Mouse (Mus musculus) cerebellum, adult 9-11 months (tissue): Measurements from ENCODE around the gene Fpr1.
"Not testable (repeated sequence)": the region's sequence is repeated elsewhere in the genome, so short reads cannot be mapped to it uniquely, and the experiment has no call there.

Experiments
- DNase-seq: peaks from one replicate; pipeline ENCODE4 v3.0.0; 2022

The Fpr1 gene

GRCm38 (mm10) chr17:17883840-17884239 is at the start of gene Fpr1:
TSS of gene Fpr1 (minus strand) at chr17:17883940.
- DNase-seq = no peak

- DNase-seq = no peak
Observed at GRCm38 (mm10) chr17:17917782-17918181, 34.0 kb upstream of the Fpr1 start.

DNA sequence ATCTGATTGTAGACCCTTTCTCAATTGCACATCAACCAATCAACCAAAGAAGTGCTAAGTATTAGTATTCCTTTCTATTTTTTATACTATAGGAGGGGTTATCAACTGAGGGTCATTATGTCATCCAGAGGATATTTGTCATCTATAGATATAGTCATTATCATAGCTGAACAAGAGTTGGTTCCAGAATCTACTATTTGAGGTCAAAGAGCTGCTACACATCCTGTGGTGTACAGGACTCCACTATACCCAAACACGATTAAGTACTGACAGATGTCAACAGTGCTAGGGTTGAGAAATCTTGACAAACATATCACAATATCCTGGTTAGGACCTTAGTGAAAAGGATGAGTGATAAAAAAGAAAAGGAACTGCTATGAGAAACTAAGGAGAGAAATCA is 33.6 kb upstream of the Fpr1 start:
- DNase-seq = no peak

GRCm38 (mm10) chr17:17912618-17913017 is 28.9 kb upstream of the Fpr1 start:
- not testable (repeated sequence) for DNase-seq

DNA sequence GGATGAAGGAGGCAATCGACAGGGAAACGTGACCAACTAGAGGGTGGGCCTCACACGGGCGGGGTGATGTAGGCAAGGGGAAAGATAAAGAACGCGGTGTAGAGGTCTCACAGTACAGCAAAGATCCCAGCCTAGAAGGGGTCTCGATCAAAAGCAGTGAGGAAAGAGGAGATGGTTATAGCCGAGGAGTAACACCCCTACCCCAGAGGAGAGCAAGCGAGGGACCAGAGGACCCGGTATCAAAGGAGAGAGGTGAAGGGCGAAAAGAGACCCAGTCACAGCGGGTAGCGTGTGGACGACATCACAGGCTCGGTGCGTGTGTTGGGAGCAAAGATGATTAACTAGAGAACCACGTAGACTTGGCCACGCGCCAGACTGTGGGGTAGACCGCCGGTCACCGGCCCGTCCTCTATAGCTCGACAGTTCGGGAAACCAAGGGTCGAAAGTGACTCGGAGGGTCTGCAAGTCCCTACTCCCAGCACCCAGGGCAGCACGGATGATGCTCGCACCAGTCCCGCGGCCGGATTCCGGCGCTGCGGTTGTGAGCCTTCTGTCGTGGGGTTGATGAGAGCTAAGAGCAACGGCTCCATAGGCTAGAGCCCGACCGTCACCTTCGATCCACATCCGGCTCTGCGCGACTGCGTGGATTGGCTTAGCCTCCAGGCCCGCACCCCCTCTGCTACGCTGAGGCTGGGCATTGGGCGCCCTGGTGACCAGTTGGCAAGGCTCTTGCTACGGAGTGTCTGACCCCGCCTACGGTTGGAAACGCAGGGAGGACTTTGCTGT is 26.1 kb upstream of the Fpr1 start:
- peak; percentile 89 for DNase-seq

DNA sequence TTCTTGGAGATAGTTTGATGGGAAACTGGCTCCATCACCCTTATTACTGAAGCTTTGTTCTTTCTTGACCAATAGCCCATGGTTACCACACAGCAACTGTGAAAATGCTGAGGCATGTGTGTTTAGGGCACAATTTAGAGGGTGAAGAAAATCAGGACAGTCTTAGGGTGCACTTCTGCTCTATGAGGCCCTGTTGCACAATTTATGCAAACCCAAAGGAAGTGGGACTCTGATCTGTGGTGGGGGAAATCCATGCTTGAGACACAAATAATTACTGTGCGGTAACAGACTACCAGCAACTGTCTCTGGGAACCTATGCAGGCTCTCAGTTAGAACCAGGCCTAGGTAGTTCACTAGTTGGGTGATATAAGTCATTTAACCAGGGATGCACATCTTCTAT is 17.0 kb upstream of the Fpr1 start:
- no peak for DNase-seq

DNA sequence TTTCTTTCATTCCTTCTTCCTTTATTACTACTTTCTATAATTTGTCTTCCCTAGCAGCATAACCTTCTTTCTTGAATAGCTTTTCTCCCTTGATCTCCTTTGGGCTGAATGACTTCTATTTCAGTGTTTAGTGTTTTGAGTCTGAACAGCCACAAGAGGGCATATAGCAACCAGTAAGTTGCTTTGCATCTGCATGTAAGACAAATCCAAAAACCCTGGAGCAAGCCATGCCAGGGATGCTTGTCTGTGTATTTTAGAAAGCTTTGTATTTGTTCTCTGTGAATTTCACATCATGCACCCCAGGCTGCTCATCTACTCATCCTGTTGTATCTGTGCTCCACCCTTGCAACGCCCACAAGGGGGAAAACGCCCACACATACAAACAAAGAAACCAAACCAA is 15.5 kb upstream of the Fpr1 start:
- no peak for DNase-seq

DNA sequence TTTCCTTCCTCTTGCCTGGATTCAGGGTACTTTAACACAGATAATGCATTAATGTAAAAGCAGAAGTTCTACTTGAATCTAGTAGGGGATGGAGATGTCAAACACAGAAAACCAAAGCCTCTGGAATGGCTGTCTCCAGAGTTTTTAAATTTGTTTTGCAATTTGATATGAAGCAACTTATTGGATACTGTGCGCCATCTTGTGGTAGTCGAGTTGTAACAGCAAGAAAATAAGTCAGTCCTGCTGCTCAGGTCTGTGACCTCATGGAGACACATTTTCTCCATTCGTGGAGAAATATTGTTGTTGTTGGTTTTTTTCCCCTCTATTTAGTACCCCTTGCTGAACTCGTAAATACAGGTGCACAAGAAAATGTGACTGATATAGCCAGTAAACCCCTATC is 12.3 kb upstream of the Fpr1 start:
- DNase-seq = peak; percentile 37

- DNase-seq = no peak
Observed at GRCm38 (mm10) chr17:17889732-17890425, 6.1 kb upstream of the Fpr1 start.

GRCm38 (mm10) chr17:17887774-17888248 is 4.1 kb upstream of the Fpr1 start, which contains the start of the genes Fpr2 and Fpr3:
TSS of gene Fpr2 (plus strand) at chr17:17887824.
TSS of gene Fpr3 (plus strand) at chr17:17887852.
- DNase-seq = no peak

- no peak for DNase-seq
Observed at GRCm38 (mm10) chr17:17882672-17883071, 1.1 kb downstream of the Fpr1 start.

GRCm38 (mm10) chr17:17879347-17879746 is 4.4 kb downstream of the Fpr1 start:
- no peak for DNase-seq

DNA sequence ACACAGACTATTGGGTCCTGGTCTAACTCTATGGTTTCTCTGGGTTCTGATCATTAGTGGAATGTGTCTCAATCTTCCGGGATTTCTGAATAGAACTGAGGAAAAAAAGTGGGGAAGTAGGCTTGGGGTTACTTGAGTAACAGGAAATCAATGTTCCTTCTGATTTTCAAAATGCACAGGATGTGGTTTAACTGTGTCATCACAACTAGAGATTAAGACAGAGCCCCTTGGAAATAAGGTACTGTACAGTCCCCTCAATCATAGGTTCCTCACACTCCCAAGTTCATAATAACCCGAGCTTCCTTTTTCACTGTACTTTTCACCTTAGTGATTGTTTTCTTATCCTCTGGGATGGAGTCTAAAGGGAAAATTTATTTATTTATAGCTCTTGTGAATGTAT is 12.0 kb downstream of the Fpr1 start:
- no peak for DNase-seq

DNA sequence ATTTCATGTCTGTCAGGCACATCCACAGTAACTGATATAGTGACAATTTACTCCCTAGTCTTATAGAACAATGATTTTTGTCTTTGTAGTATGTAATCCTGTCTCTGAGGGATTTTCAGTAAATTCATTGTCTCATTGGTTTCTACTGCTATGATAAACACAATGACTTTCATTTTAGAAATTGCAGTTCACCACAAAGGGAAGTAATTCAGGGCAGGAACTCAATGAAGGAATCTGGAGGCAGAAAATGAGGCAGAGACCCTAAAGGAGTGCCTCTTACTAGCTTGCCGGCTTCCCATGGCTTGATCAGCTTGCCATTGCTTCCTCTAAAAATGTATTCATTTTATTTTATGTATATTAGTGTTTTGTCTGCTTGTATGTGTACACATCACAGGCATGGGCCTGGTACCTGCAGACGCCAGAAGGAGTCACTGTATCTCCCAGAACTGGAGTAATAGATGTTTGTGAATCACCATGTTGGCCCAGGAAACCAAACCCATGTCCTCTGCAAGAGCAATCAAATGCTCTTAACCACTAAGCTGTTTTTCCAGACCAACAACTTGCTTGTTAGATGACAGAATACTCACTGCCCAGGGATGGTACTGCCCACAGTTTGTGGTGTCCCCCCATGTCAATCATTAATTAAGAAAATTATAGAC is 12.7 kb downstream of the Fpr1 start:
- DNase-seq = no peak

DNA sequence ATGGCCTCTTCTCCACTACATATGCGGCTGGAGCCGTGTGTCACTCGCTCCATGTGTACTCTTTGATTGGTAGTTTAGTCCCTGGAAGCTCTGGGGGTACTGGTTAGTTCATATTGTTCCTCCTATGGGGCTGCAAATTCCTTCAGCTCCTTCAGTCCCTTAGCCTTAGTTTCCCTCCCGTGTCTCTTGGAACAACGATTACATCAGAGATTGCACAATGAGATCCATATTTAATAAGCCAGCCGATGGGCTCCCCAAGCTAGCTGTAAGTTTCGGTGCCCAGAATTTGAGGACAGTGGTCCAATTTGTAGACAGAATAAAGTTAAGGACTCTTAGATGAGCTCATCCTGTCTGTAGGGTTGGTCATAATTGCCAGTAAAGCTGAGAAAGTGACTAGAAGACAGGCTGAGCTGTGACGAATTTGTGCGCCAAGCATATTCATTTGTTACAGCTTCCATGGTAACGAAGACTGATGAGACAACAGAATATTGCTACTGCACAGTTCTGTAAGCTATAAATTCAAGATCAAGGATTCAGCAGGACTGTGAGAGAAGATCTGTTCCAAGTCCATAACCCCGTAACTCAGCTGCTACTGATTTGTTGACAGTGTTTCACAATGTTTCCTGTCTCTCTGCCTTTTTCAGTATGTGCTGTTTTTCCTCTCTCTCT is 16.8 kb downstream of the Fpr1 start:
- DNase-seq = no peak

DNA sequence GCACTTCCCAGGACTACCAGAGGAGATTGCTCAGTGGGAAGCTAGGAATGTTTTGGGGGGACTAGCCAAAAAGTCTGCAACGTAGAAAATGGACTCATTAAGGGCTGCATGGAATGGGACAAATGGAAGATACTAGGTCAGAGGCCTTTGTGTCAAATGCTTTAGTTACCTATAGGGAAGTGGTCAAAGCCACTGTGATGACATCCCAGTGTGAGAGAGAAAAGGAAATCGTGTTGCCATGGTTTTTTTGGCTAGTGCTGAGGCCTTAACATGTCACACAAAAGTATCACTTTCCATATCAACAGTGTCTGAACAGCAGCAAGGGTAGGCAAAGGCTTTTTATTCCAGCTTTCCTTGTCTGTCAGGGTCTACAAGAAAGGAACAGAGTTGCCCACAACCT is 18.6 kb downstream of the Fpr1 start:
- no peak for DNase-seq

GRCm38 (mm10) chr17:17862360-17862759 is 21.4 kb downstream of the Fpr1 start:
- no peak for DNase-seq

DNA sequence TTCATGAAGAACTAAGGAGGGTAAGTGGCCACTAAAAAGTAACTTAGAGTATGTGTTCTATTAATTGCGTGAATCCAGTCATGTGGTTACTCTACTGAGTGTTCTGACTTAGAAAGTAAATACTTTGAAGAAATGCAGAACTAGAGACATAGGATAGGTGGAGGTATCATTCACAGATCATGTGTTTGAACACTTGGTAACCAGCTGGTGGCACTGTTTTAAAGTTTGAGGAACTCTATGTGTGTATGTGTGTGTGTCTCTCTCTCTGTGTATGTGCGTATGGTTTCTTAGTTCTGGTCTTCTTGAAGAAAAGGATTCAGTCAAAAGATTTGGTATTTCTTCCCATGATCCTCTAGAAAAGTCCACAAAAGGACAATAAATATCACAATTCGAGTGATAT is 23.6 kb downstream of the Fpr1 start:
- DNase-seq = no peak

GRCm38 (mm10) chr17:17857446-17857845 is 26.3 kb downstream of the Fpr1 start:
- DNase-seq = no peak

- no peak for DNase-seq
Observed at GRCm38 (mm10) chr17:17856612-17857011, 27.1 kb downstream of the Fpr1 start.

GRCm38 (mm10) chr17:17855064-17855838 is 28.5 kb downstream of the Fpr1 start, which contains the start of gene Has1:
TSS of gene Has1 (minus strand) at chr17:17855205.
- no peak for DNase-seq
